Mouse (Mus musculus): ENCODE measurements around the gene Gm7879.
A peak's percentile ranks its signal among the peaks of the same experiment; 100 is the strongest.

Gm7879 gene

DNA sequence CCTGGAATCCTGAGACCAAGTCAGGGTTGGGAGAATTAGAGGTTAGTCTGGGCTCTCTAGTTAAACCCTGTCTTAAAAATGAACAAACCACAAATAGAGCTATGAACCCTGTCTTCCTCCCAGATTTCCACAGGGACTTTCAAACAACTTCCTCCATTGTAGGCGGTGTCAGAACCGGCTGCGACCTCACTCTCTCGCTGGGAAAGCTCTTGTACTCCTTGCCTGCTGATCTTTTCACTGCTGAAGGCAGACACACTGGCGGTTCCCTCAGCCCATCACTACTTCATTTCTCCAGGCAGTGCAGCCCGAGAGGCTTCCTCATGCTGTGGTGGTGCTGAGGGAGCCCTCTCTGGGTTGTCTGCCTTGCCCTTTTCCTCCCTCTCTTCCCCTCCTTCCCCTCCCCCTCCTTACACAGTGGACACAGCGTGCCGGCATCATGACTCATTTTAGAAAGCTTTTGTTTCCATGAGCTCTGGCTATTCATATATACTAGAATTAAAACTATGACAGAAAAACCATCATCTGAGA lies 35.9 kb downstream of the Gm7879 start:
- peak; percentile 20 to 32 for DNase-seq

GRCm38 (mm10) chr5:43953241-43953640 lies 40.3 kb downstream of the Gm7879 start:
- DNase-seq = no peak

DNA sequence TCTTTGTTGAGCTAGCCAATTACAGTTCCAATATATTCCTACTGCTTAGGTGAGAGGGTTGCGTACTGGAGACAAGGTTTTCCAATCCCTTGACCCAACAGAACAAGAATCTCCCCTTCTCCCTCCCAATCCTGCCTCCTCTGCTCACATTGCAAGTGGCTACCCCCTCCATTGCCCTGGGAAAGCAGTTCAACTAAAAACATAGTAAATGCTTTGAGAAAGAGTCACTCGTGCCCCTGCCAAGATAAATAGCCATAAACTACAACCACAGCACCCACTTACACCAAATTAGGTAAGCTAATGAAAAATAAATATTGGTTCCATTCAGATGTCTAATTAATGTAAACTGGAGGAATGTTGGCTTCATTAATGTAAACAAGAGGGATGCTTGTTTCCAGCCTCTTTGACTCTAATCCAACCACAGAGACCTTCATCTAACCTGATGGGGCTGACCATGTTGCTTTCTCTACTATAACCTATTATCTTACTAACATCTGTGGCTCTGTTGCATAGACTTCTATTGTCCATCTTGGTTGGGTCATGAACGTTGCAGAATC lies 47.0 kb downstream of the Gm7879 start:
- no peak for DNase-seq

- DNase-seq = peak; percentile 26 to 44
Observed at GRCm38 (mm10) chr5:43961056-43961455, 48.1 kb downstream of the Gm7879 start.

Measured in thymus, postnatal 36 days (tissue).